Mouse (Mus musculus) kidney, postnatal 14 days (tissue): ENCODE results near the gene Olfr149.
"Not testable (repeated sequence)": the region's sequence is repeated elsewhere in the genome, so short reads cannot be mapped to it uniquely, and the experiment has no call there.

Experiments used
- DNase-seq: peaks from one replicate; pipeline ENCODE4 v3.0.0; 2022; ENCODE audit warnings: mixed read lengths

The Olfr149 gene

DNA sequence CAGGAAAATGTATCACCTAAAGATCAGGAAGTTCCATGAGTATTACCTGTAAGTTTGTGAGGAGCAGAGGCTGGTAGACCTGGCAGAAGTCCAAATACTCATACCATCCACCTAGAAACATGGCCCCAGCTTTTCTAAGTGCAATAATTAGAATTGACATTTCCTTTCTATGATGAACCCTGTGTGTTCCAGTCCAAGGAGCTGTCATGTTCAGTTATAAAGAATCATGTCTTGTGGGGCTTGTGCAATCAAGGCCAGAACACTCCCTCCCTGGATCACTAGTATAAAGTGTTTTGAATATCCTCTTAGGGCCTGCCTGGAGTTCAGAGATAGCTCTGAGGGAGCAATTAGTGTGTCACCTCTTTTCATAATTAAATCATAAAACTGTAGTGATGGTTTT is at the start of gene Olfr149:
TSS of gene Olfr149 (minus strand) at position 101 of the 400 bp plus-strand sequence.
- DNase-seq: no peak

DNA sequence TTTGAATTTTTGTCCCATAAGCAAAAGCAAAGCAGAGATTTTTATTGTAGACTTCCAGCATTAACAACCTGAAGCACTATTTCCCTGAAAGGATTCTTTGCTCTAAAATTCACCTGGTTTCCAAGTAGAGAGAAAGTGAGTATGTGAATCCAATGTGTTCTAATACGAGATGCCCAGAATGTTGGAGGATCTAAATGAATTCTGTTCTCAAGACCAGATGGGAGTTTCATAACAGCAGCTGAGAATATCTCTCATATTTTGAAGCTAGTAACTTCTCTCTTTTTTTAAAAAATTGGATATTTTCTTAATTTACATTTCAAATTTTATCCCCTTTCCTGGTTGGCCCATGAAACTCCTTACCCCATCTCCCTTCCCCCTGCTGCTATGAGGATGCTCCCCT is 39.5 kb upstream of the Olfr149 start:
- no peak for DNase-seq

DNA sequence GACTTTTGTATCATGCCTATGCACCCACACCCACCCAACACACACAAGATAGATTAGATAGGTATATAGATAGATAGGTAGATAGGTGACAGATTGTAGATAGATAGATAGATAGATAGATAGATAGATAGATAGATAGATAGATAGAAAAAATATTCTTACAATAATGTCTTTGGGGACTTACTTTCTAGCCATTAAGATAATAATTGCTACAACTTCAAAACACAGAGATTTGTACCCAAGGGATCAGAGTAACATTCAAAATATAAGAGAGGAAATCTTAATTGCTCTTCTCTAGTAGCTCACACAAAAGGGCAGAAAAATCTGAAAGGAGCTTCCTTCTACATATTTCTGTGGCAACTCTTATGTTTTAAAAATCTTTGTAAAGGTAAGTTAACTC is 39.0 kb upstream of the Olfr149 start, which contains the start of gene Olfr967:
TSS of gene Olfr967 (plus strand) at position 301 of the 400 bp plus-strand sequence.
- no peak for DNase-seq

DNA sequence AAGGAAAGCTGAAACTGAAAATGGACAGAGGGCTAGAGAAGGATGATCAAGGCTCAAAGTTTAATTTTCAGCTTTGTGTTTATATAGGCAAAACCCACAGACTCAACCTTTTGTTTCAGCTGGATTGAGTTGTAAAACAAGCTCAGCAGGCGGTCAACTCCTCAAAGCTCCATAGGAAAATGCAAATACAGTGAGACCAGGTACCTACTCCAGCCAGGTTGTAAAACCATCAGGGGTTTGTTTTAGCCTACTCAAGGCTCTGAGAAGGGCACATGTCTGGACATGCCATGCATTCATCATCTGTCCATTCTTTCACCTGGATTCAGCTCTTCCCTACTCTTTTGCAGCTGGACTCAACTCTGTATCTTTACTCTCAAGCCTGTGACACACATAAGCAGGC is 33.8 kb upstream of the Olfr149 start:
- no peak for DNase-seq

DNA sequence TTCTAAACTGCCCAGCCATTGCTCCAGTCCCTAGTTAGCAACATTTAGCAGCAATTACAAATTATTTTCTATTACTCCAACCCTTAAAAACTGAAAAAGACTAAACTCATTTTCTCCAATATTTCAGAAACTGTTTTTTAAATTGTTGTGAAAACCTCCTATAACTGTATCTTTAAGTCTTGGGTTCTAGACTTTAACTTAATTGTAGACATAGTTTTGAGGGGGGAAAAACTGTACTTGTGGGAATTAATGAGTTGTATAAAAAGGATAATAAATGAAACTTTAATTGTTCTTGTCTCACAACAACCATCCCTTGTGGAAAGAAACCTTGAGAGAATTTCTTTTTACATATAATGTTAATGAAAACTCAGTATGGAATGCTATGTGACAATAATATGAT is 23.8 kb upstream of the Olfr149 start, which contains the start of gene Olfr150:
TSS of gene Olfr150 (plus strand) at position 301 of the 400 bp plus-strand sequence.
- DNase-seq: no peak

DNA sequence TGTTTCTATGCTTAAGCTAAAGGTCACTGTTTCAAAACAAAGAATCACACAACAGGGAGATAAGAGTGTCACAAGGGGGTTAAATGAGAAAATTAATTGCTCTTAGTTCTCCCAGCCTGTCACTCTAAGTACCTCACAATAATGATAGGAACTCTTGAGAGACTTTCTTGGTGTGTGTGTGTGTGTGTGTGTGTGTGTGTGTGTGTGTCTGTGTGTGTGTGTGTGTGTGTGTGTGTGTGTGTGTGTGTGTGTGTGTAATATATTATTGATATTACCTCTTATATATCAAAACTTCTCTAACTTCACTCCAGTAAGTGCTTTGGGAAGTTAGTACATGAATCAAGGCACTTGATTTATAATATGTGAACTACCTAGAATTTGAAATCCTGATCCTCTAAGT is 4.1 kb upstream of the Olfr149 start, which contains the start of gene Olfr965:
TSS of gene Olfr965 (plus strand) at position 301 of the 400 bp plus-strand sequence.
- no peak for DNase-seq

DNA sequence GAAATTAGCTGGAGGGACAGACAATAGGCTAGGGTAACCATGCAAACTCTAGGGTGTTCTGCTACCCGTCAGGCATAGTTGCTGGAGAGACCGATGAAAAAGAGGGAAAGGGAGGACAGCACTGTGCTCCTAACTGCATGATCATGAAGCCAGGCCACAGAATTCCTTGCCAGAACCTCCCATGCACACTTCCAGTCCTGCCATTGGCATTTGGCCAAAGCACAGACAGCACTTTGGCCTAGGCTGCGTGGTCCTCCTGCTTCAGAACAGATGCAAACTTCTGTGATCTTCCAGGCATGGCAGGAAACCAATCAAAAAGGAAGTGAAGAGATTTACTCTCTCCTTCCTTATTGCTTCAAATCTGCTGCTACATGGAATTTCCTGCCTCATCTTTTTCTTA is 2.0 kb upstream of the Olfr149 start:
- peak; percentile 55 for DNase-seq

DNA sequence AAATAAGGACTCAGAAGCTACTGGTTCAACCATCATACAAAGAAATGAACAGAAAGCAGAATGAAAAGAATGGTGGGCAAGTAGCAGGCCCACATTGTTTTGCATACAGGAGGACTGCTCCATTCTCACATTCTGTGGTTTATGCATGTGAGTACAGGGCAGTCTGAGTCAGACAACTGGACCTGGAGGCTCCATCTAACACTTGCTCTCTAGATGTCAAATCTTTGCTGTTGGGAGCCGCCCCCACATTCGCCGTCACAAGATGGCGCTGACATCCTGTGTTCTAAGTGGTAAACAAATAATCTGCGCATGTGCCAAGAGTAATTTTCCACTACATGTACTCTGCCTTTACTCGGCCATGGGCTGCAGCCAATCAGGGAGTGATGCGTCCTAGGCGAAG is 5.8 kb downstream of the Olfr149 start:
- not testable (repeated sequence) for DNase-seq

DNA sequence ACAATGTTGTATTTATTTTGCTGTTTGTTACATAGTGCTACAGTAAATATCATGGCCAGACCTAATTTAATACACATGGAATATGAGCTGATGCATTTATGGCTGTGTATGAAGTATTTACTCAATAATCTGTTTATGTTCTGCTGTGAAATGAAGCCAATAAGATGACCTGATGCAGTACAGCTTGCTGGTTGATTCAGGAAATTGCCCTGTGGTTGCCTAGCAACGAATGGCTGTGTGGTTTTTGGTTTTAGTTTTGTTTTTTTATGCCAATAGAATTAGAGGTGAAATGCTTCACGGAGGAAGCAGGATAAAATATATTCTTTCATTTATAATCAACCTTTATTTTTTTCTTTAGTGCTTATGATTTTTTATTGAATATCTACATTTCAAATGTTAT is 27.6 kb downstream of the Olfr149 start:
- DNase-seq: no peak

DNA sequence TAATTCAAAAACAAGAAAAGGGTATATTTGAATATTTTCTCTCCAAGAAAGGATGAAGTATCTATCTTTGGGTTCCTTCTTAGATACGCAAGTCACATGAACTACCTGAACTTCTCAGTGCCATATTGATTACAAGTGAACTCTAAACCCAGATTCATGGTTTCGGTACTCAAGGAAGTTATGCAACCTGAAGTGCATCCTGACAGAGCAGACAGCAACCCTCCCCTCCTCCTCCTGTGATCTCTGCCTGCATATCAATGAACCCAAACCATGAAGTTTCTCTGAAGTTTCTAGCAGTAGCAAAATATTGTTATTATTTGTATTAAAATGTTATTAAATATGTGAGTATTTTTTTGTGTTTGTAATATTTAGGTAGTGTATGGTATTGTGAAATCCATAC is 28.4 kb downstream of the Olfr149 start:
- DNase-seq: no peak

DNA sequence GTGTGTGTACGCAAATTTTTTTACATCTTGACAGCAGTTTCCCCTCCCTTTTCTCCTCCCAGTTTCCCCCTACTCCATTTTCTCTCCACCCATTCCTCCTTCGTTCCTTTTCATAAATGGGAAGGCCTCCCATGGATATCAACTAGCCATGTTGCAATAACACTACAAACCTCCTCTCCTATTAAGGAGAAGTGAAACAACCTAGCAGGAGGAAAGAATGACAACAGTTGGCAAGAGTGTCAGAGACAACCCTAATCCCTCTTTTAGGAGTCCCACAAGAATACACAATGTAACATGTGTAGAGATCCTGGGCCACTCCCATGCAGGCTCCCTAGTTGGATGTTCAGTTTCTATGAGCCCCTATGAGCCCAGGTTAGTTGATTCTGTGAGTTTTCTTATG is 32.1 kb downstream of the Olfr149 start:
- no peak for DNase-seq

DNA sequence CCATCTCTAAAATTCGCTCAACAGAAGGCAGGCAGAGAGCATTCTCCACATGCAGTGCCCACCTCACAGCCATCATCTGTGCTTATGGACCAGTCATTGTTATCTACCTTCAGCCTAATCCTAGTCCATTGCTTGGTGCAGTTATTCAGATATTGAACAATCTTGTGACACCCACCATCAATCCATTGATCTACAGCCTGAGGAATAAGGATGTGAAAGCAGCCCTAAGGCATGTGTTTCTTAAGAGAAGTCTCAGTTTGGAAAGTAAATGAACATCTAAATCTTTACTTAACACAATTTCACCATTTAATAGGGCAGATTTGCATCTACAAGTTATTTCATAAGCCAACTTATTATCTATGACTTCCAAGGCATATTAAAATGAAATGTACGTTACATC is 37.2 kb downstream of the Olfr149 start:
- no peak for DNase-seq

DNA sequence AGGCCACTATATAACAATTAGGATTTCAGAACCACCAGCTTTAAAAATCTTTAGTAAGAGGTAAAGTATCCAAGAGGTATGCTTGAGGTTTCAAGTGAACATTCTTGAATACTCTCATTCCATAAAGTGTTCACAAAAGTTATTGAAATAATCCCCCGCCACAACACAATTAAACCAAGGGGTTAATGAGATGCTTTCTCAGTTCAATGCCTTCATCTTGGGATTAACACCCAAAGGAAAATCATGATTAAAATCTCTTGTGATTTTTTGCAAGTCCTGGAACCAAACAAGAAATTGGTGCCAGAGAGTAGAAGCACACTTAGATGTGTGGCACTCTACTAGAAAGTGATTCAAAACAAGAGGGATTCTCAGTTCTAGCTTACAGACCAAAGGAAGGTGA is 40.0 kb downstream of the Olfr149 start, which contains the start of gene Olfr963:
TSS of gene Olfr963 (plus strand) at position 301 of the 400 bp plus-strand sequence.
- no peak for DNase-seq

DNA sequence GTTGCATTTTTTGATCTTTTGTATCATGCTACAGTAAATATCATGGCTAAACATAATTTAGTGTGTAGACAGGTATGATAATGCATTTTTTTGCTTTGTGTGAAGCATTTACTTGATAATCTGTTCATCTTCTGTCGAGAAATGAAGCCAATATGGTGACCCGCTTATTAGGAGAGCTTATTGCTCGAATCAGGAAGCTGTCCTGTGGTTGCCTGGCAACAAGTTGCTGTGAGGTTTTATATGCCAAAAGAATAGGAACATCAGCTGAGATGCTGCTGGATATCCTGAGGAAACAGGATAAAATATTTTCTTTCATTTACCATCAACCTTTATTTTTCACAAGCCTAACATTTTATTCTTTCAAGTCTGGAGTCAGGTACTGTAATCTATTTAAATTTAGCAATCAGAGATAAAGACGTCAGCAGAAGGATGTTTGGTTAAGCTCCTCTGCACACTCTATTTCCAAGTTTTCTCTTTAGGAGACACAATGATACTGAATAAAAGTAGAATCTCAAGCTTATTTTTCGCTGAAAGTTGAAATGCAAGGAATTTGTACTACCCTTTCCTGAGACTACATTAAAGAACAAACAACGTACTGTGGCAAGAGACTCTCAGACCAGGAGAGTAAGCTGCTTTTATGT is 52.0 kb downstream of the Olfr149 start:
- no peak for DNase-seq
